Mouse (Mus musculus): Measurements from ENCODE around the gene Samd1. TPM values are rescaled to one million over a fixed set of nuclear protein-coding genes. Genes with fewer than 3 reads are reported as not detected.
A peak's percentile ranks its signal among the peaks of the same experiment; 100 is the strongest.

Gene Samd1
- polyA plus RNA-seq, 1 experiment, result 37.5 TPM

GRCm38 (mm10) chr8:84038015-84038414 lies 40.5 kb downstream of the Samd1 start:
- H3K9me3 ChIP-seq (ENCODE audit: control insufficient read depth, low read length), result no peaks in the 10 kb centered on the region
- peaks cover 4% of the 10 kb centered on the region for H3K4me1 ChIP-seq (ENCODE audit: control insufficient read depth)
- peaks cover 20% of the 10 kb centered on the region for H3K27me3 ChIP-seq (ENCODE audit: control insufficient read depth)
- H3K4me3 ChIP-seq (replicated peaks), result no peak overlapping the region
- no peaks in the 10 kb centered on the region for H3K36me3 ChIP-seq (ENCODE audit: control insufficient read depth)
- TF ChIP-seq GATA1 (IDR thresholded peaks at IDR 0.05; ENCODE audit: low read length) (no peak), TAL1 (IDR thresholded peaks at IDR 0.05; ENCODE audit: low read length) (no peak)

- no peaks in the 10 kb centered on the region for H3K9me3 ChIP-seq (ENCODE audit: control insufficient read depth, low read length)
- no peaks in the 10 kb centered on the region for H3K36me3 ChIP-seq (ENCODE audit: control insufficient read depth)
- TF ChIP-seq GATA1 (IDR thresholded peaks at IDR 0.05; ENCODE audit: low read length) (no peak), TAL1 (IDR thresholded peaks at IDR 0.05; ENCODE audit: low read length) (no peak)
- H3K4me1 ChIP-seq (ENCODE audit: control insufficient read depth), result peaks cover 4% of the 10 kb centered on the region
- H3K27me3 ChIP-seq (ENCODE audit: control insufficient read depth), result peaks cover 30% of the 10 kb centered on the region
- no peak overlapping the region for H3K4me3 ChIP-seq (replicated peaks)
Measured at GRCm38 (mm10) chr8:84039050-84039449, 41.6 kb downstream of the Samd1 start.

GRCm38 (mm10) chr8:84042066-84042947 lies 44.8 kb downstream of the Samd1 start, which contains the start of gene Il27ra:
TSS of gene Il27ra (minus strand) at chr8:84042589.
- Histone ChIP-seq H3K4me1 (ENCODE audit: control insufficient read depth) (peaks cover 4% of the 10 kb centered on the region), H3K36me3 (ENCODE audit: control insufficient read depth) (no peaks in the 10 kb centered on the region), H3K27me3 (ENCODE audit: control insufficient read depth) (peaks cover 49% of the 10 kb centered on the region), H3K4me3 (replicated peaks) (peak within 1 kb of the TSS; percentile 38), H3K9me3 (ENCODE audit: control insufficient read depth, low read length) (peaks cover 3% of the 10 kb centered on the region; the same call in 1 of the 2 replicates)
- TF ChIP-seq TAL1 (IDR thresholded peaks at IDR 0.05; ENCODE audit: low read length), result no peak
- no peak for TF ChIP-seq GATA1 (IDR thresholded peaks at IDR 0.05; ENCODE audit: low read length)

GRCm38 (mm10) chr8:84042948-84043342 lies 45.5 kb downstream of the Samd1 start:
- peaks cover 4% of the 10 kb centered on the region for H3K4me1 ChIP-seq (ENCODE audit: control insufficient read depth)
- peaks cover 49% of the 10 kb centered on the region for H3K27me3 ChIP-seq (ENCODE audit: control insufficient read depth)
- no peak overlapping the region for H3K4me3 ChIP-seq (replicated peaks)
- no peaks in the 10 kb centered on the region for H3K36me3 ChIP-seq (ENCODE audit: control insufficient read depth)
- peaks cover 3% of the 10 kb centered on the region; the same call in 1 of the 2 replicates for H3K9me3 ChIP-seq (ENCODE audit: control insufficient read depth, low read length)
- TF ChIP-seq GATA1 (IDR thresholded peaks at IDR 0.05; ENCODE audit: low read length), result no peak
- TF ChIP-seq TAL1 (IDR thresholded peaks at IDR 0.05; ENCODE audit: low read length), result no peak

- peaks cover 4% of the 10 kb centered on the region for H3K4me1 ChIP-seq (ENCODE audit: control insufficient read depth)
- no peak for TF ChIP-seq GATA1 (IDR thresholded peaks at IDR 0.05; ENCODE audit: low read length)
- no peak for TF ChIP-seq TAL1 (IDR thresholded peaks at IDR 0.05; ENCODE audit: low read length)
- no peaks in the 10 kb centered on the region for H3K36me3 ChIP-seq (ENCODE audit: control insufficient read depth)
- peaks cover 49% of the 10 kb centered on the region for H3K27me3 ChIP-seq (ENCODE audit: control insufficient read depth)
- H3K4me3 ChIP-seq (replicated peaks), result no peak overlapping the region
- peaks cover 3% of the 10 kb centered on the region; the same call in 1 of the 2 replicates for H3K9me3 ChIP-seq (ENCODE audit: control insufficient read depth, low read length)
Measured at GRCm38 (mm10) chr8:84044103-84044502, 46.6 kb downstream of the Samd1 start.

GRCm38 (mm10) chr8:84044900-84045299 lies 47.4 kb downstream of the Samd1 start, which contains the start of gene Rln3:
TSS of gene Rln3 (minus strand) at chr8:84045000.
- Histone ChIP-seq H3K36me3 (ENCODE audit: control insufficient read depth) (no peaks in the 10 kb centered on the region), H3K4me1 (ENCODE audit: control insufficient read depth) (peaks cover 4% of the 10 kb centered on the region), H3K27me3 (ENCODE audit: control insufficient read depth) (peaks cover 49% of the 10 kb centered on the region), H3K4me3 (replicated peaks) (no peak within 1 kb of the TSS), H3K9me3 (ENCODE audit: control insufficient read depth, low read length) (peaks cover 3% of the 10 kb centered on the region; the same call in 1 of the 2 replicates)
- TF ChIP-seq GATA1 (IDR thresholded peaks at IDR 0.05; ENCODE audit: low read length) (peak; percentile 48; the same call in 1 of the 2 replicates), TAL1 (IDR thresholded peaks at IDR 0.05; ENCODE audit: low read length) (no peak)

GRCm38 (mm10) chr8:84046505-84046904 lies 49.0 kb downstream of the Samd1 start:
- Histone ChIP-seq H3K36me3 (ENCODE audit: control insufficient read depth) (no peaks in the 10 kb centered on the region), H3K27me3 (ENCODE audit: control insufficient read depth) (peaks cover 47% of the 10 kb centered on the region), H3K4me3 (replicated peaks) (no peak overlapping the region), H3K4me1 (ENCODE audit: control insufficient read depth) (peaks cover 4% of the 10 kb centered on the region), H3K9me3 (ENCODE audit: control insufficient read depth, low read length) (peaks cover 3% of the 10 kb centered on the region; the same call in 1 of the 2 replicates)
- TF ChIP-seq TAL1 (IDR thresholded peaks at IDR 0.05; ENCODE audit: low read length), result no peak
- no peak for TF ChIP-seq GATA1 (IDR thresholded peaks at IDR 0.05; ENCODE audit: low read length)

- TF ChIP-seq GATA1 (IDR thresholded peaks at IDR 0.05; ENCODE audit: low read length), result no peak
- TF ChIP-seq TAL1 (IDR thresholded peaks at IDR 0.05; ENCODE audit: low read length), result no peak
- Histone ChIP-seq H3K4me3 (replicated peaks) (no peak overlapping the region), H3K36me3 (ENCODE audit: control insufficient read depth) (no peaks in the 10 kb centered on the region), H3K4me1 (ENCODE audit: control insufficient read depth) (peaks cover 2% of the 10 kb centered on the region; the same call in 1 of the 2 replicates), H3K27me3 (ENCODE audit: control insufficient read depth) (peaks cover 31% of the 10 kb centered on the region), H3K9me3 (ENCODE audit: control insufficient read depth, low read length) (peaks cover 3% of the 10 kb centered on the region; the same call in 1 of the 2 replicates)
Measured at GRCm38 (mm10) chr8:84048171-84048570, 50.7 kb downstream of the Samd1 start.

Other genes with a start within 250 kb of the Samd1 start
- gene Adgrl1, start 97.6 kb upstream of the Samd1 start, polyA plus RNA-seq (2012), result 0.04 and 0.08 TPM in 2 replicates
- gene Gm10644, start 42.5 kb upstream of the Samd1 start, polyA plus RNA-seq (2012), result not detected in 2 replicates
- gene Asf1b, start 42.2 kb upstream of the Samd1 start, polyA plus RNA-seq (2012), result 56.4 and 58.6 TPM in 2 replicates
- 2.3 and 2.7 TPM in 2 replicates for gene Prkaca, start 24.7 kb upstream of the Samd1 start, polyA plus RNA-seq (2012)
- 0.34 and 0.71 TPM in 2 replicates for gene 1700067K01Rik, start 3.8 kb downstream of the Samd1 start, polyA plus RNA-seq (2012)
- gene 2210011C24Rik, start 14.5 kb downstream of the Samd1 start, polyA plus RNA-seq (2012), result not detected in 2 replicates
- gene Palm3, start 23.8 kb downstream of the Samd1 start, polyA plus RNA-seq (2012), result 0.01 TPM in 1 of 2 replicates, not detected in the other
- 0.02 TPM in 1 of 2 replicates, not detected in the other for gene Il27ra, start 44.9 kb downstream of the Samd1 start, polyA plus RNA-seq (2012)
- not detected in 2 replicates for gene Rln3, start 47.3 kb downstream of the Samd1 start, polyA plus RNA-seq (2012)
- gene Gm10643, start 67.5 kb downstream of the Samd1 start, polyA plus RNA-seq (2012), result not detected in 2 replicates
- 3.9 and 4.7 TPM in 2 replicates for gene Rfx1, start 69.2 kb downstream of the Samd1 start, polyA plus RNA-seq (2012)
- 4.7 and 4.9 TPM in 2 replicates for gene Dcaf15, start 107.1 kb downstream of the Samd1 start, polyA plus RNA-seq (2012)
- gene Podnl1, start 128.3 kb downstream of the Samd1 start, polyA plus RNA-seq (2012), result not detected in 2 replicates
- 1.0 and 1.4 TPM in 2 replicates for gene Cc2d1a, start 150.3 kb downstream of the Samd1 start, polyA plus RNA-seq (2012)
- not detected in 2 replicates for gene 4930432K21Rik, start 150.4 kb downstream of the Samd1 start, polyA plus RNA-seq (2012)
- gene Nanos3, start 187.5 kb downstream of the Samd1 start, polyA plus RNA-seq (2012), result not detected in 2 replicates
- 0.44 and 0.65 TPM in 2 replicates for gene Zswim4, start 239.4 kb downstream of the Samd1 start, polyA plus RNA-seq (2012)